Mouse (Mus musculus): ENCODE results near the gene H2-Oa.
A peak's percentile ranks its signal among the peaks of the same experiment; 100 is the strongest.

The H2-Oa gene

GRCm38 (mm10) chr17:34092197-34092875 lies at the start of gene H2-Oa:
Gene H2-Oa (plus strand): TSS chr17:34092340.
- DNase-seq (ENCODE audit: low read depth, low spot score) = no peak

DNA sequence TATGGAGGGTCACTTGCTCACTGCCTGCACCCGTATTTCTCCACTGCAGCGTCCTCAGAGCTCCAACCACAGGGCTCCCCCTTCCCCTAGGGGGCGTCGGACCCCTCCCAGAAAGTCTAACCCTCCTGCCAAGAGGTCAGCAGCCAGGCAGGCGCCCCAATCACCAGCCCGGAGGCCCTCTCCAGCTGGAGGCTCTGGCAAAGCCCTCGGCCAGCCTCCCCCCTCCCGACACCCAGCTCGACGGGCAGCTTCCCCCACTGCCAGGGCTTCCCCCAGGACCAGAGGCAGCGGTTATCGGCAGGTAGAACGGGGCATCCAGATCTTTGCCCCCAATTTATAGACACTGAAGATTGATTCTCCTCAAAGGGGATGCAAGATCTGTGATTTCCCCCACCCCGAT lies 46.2 kb upstream of the H2-Oa start:
- no peak for DNase-seq (ENCODE audit: low read depth, low spot score)

- DNase-seq (ENCODE audit: low read depth, low spot score) = no peak
These were observed 44.6 kb upstream of the H2-Oa start for GRCm38 (mm10) chr17:34047404-34048050.

DNA sequence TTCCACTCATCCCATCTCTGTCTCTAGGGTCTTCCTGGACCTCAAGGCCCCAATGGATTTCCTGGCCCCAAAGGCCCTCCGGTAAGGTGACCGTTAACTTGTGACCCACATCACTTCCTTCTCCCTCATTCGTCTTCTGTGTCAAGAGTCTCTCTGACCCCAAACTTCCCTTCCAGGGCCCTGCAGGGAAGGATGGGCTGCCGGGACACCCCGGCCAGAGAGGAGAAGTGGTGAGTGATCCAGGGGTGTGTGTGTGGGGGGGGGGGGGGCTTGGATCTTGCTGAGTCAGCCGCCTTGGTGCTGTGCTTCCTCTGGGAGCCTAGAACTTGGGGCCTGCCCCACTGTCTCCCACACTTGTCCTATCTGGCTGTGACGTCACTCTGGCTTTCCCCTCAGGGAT lies 34.9 kb upstream of the H2-Oa start:
- DNase-seq (ENCODE audit: low read depth, low spot score) = no peak

- no peak for DNase-seq (ENCODE audit: low read depth, low spot score)
These were observed 23.3 kb upstream of the H2-Oa start for GRCm38 (mm10) chr17:34068864-34069263.

- DNase-seq (ENCODE audit: low read depth, low spot score) = no peak
These were observed 20.0 kb upstream of the H2-Oa start for GRCm38 (mm10) chr17:34072091-34072490.

DNA sequence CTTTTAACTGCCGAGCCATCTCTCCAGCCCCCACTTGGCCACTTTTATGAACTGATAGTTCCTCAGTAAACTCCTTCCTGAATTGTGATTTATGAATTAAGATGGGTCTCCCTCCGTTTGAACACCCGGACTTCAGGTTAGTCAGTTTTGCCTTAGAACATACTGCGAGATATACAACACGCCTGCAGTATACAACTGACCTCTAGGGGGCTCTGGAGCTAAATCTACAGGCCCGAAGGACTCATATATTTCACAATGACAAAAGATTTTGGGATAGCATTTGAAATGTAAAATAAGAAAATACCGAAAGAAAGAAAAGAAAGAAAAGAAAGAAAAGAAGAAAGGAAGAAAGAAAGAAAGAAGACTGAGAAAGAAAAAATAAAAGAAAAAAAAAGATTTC lies 16.9 kb upstream of the H2-Oa start:
- no peak for DNase-seq (ENCODE audit: low read depth, low spot score)

GRCm38 (mm10) chr17:34077549-34077948 lies 14.6 kb upstream of the H2-Oa start:
- peak; percentile 54 for DNase-seq (ENCODE audit: low read depth, low spot score)

DNA sequence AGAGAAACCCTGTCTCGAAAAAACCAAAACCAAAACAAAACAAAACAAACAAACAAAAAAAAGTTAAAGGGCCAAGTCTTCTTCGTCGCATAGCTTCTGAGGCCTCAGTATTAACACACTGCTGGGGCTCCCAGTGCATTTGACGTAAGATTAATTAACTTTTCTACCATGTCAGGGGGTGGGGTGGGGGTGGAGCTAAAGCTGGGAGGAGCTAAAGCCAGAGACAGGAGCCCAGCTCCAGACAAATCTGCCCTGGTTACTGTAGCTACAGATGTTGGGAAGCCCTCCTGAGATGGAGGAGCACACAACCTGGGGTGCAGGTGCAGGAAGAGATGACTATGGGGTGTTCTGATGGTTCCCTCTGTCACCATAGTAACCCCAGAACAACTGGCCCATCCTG lies 14.0 kb upstream of the H2-Oa start:
- DNase-seq (ENCODE audit: low read depth, low spot score) = no peak

- DNase-seq (ENCODE audit: low read depth, low spot score) = no peak
These were observed 13.1 kb upstream of the H2-Oa start for GRCm38 (mm10) chr17:34079002-34079401.

DNA sequence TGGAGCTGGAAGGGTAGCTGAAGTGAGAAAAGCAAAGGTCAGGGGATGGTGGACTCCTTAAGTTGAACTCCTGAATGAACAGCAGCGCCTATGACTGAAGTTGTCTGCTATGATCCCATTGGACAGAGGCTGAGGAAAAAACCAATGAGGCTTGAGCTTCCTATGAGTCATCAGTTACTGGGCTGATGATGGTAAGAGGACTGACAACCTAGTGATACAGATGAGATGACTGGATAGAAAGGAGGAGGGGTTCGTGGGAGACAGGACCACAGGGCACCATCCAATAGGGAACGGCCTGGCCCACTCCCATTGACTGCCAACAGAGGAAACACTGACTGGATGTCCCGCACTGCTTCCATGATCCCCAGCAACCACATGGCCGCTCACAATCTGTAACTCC lies 12.5 kb upstream of the H2-Oa start:
- peak; percentile 63 for DNase-seq (ENCODE audit: low read depth, low spot score)

- DNase-seq (ENCODE audit: low read depth, low spot score) = no peak
These were observed 9.0 kb upstream of the H2-Oa start for GRCm38 (mm10) chr17:34083104-34083503.

DNA sequence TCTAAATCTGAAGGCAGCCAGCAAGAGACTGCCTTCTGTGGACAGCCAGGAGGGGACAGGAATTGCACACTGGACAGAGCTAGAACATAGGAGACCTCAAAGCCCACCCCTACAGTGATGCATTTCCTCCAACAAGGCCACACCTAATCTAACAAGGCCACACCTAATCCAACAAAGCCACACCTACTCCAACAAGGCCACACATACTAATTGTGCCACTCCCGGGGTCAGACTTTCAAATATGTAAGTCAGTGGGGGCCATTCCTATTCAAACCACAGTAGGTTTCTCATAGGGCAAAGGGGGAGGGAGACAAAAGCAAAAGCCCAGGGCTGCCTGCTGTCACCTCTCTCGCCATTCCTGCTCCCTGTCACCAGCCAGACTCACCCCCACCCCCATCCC lies 4.8 kb upstream of the H2-Oa start:
- no peak for DNase-seq (ENCODE audit: low read depth, low spot score)

DNA sequence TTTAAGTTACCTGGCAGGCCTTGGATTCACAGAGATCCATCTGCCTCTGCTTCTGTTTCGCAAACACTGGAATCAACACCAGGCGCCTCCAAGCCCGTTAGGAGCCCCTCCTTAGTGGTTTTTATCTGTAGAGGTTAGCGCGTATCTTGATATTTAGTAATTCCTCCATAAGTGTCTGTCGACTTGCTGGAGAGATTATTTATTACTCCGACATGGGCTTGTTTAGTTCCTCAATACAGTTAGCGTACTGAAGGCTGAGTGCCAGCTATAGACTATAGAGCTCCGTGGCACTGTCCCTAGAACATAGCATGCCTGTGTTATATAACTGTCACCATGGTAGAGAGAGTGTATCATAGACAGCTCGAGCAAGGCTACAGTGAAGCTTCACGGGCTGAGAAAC lies 4.0 kb upstream of the H2-Oa start:
- DNase-seq (ENCODE audit: low read depth, low spot score) = no peak

DNA sequence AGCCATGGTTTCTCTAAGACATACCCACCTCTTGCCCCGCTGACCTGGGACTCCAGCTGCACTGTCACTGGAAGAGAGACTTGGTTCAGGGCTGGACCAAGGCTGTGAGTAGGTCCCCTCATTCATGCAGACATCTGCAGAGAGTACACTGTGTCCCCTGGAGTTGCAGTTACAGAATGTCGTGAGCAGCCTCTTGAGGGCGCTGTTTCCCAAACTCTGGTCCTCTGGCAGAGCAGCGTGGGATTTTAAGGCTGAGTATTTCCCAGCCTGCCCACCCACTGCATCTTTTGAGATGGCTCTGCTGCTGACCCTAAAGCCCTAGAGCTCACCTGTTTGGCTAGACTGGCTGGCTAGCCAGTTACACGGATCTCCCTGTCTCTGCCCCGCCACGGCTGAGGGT lies 1.2 kb upstream of the H2-Oa start:
- DNase-seq (ENCODE audit: low read depth, low spot score) = no peak

- DNase-seq (ENCODE audit: low read depth, low spot score) = no peak
These were observed 1.2 kb downstream of the H2-Oa start for GRCm38 (mm10) chr17:34093199-34093874.

DNA sequence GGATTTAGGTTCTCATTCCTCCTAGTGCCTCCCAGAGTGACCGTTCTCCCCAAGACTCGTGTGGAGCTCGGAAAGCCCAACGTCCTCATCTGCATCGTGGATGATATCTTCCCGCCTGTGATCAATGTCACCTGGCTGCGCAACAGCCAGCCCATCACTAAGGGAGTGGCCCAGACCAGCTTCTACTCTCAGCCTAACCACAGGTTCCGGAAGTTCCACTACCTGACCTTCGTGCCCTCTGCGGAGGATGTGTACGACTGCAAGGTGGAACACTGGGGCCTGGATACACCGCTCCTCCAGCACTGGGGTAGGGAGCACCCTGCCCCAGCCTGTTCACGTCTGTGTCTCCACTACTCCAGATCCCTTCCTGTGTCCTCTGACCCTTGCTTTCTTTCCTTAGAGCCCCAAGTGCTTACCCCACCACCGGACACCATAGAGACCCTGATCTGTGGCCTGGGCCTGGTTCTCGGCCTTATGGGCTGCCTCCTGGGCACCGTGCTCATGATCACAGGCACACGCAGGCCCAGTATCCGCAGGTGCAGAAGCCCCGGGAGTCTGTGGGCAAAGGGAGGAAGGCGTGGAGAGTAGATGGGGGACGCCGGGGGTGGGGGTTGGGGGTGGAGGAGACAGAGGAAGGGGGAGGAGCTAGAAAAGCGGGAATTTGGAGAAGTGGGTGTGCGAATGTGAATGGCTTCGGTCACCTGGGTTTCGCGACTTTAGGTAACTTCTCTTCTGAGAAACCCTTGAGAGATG lies 2.3 kb downstream of the H2-Oa start:
- DNase-seq (ENCODE audit: low read depth, low spot score) = no peak

DNA sequence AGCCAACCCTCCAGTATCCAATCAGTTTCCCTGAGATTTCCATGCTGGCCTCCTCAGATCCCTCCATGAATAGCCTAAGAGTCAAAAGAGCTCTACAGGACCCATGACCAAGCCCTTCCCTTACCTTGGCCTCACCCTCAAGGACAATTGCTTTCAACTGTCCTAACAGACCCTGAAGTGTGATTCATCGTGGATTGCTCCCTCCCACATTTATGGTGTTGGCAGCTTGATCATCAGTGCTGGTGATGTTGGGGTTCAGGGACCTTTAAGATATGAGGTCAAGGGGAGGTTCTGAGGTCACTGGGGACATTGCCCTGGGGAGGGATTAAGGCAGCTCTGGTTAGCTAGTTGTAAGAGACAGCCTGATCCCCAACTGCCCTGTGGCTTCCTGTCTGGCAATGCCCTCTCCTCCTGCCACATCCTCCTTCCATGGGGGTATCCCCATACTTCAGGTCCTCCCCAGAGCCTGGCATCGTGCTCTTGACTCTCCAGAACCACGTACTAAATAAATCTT lies 4.4 kb downstream of the H2-Oa start:
- no peak for DNase-seq (ENCODE audit: low read depth, low spot score)

DNA sequence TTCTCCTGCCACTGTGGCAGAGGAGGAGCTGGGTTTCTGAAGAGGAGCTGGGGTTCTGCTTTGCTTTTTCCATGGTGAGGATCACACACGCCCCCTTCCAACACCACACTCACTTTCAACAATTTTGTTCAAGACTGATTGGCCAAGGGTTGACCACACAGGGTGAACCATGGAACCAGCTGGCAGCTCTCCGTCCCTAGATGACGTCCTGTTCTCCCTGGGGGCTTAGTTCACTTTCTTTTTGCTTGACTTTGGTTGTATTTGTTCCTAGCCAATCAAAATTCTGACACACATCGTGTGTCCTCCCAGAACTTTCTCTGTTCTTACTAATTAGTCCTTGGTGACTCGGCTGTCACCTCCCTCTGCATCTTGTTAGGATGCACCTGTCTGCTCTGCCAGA lies 5.1 kb downstream of the H2-Oa start:
- no peak for DNase-seq (ENCODE audit: low read depth, low spot score)

DNA sequence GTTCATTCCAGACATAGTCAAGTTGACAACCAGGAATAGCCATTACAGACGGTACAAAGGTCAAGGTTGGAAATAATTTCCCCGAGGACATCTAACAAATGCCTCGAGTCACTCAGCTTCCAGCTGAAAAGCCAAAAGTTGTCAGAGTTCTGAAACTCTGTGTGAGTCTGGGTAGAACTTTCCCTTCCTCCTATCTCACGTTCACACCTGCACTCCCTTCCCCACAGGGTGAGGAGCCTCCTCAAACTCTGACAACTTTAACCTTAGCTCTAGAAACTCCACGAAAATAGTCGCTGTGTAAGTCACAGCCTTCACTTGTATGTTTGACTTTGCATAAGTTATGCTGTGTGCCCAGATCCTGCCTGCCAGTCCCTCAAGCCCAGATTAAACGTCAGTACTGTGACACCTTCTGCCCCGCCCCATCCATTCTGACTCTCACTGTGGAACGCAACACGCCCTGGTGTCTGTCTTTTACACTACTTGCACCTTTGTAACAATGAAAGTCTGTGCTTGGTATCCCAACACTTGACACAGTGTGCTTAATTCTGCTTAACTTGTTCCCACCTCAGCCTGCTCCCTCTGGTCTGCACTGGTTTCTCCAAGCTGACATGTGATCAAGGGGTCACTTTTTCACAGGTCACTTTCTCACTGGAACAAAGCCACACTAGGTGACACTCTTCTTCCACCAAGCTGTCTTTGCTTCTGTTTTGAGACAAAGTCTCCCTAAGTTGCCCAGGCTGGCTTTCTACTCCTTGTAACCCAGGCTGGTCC lies 6.8 kb downstream of the H2-Oa start:
- DNase-seq (ENCODE audit: low read depth, low spot score) = no peak

DNA sequence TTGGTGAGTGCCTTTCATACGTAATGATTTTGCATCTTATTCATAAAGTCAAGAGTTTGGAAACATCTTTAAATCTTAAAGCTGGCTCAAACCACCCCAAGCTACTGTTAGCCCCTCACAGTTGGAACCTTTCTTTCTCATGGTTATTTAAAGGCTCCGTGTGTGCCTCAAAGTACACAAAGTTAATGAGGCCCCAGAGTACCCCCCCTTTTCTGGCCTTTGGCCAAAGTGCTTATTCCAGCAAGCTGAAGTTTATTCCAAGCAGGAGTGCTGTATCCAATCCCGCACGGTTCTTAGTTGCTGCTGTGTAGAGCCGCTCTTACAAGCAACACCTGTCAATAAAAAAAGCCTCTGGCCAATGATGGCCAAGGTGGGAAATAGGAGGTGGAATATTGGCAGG lies 7.4 kb downstream of the H2-Oa start:
- no peak for DNase-seq (ENCODE audit: low read depth, low spot score)

Data from skeletal muscle tissue, adult 2 months (tissue).